Mouse (Mus musculus): Measurements from ENCODE around the gene Hist1h2ao. TPM values are rescaled to one million over a fixed set of nuclear protein-coding genes. Genes with fewer than 3 reads are reported as not detected.
"Not testable (repeated sequence)": the region's sequence is repeated elsewhere in the genome, so short reads cannot be mapped to it uniquely, and the experiment has no call there.

Gene Hist1h2ao
- 3.5 TPM in 1 of 2 replicates, not detected in the other for polyA plus RNA-seq (2015; fragmentation: Nextera tagmentation; extraction: Ambion mirVana)

GRCm38 (mm10) chr13:21810073-21810472, at the start of gene Hist1h2ao, which contains the start of gene Hist1h2bq:
Gene Hist1h2ao (plus strand): TSS chr13:21810465.
Gene Hist1h2bq (minus strand): TSS chr13:21810197.
- not testable (repeated sequence) for H3K9me3 ChIP-seq (replicated peaks); H3K4me1 ChIP-seq (replicated peaks); H3K9ac ChIP-seq; H3K27me3 ChIP-seq; H3K27ac ChIP-seq; H3K4me3 ChIP-seq; H3K36me3 ChIP-seq; H3K4me2 ChIP-seq
- ATAC-seq (replicated peaks; ENCODE audit: insufficient number of reproducible peaks, insufficient read depth, low FRiP score, low read depth), result peak; percentile 95
- no CpG with 5 or more reads among the region's 23 CpGs for WGBS

- Histone ChIP-seq H3K9ac (peak overlapping the region; percentile 72), H3K4me3 (peak overlapping the region; percentile 64), H3K27ac (peak overlapping the region; percentile 89), H3K9me3 (replicated peaks) (no peaks in the 10 kb centered on the region), H3K4me1 (replicated peaks) (peaks cover 26% of the 10 kb centered on the region), H3K4me2 (peak overlapping the region; percentile 93), H3K36me3 (no peaks in the 10 kb centered on the region), H3K27me3 (no peaks in the 10 kb centered on the region)
- ATAC-seq (replicated peaks; ENCODE audit: insufficient number of reproducible peaks, insufficient read depth, low FRiP score, low read depth), result peak; percentile 72
- 6% methylated on average over 33 of the region's 33 CpGs for WGBS
Observed at GRCm38 (mm10) chr13:21778814-21779766, 31.2 kb upstream of the Hist1h2ao start.

GRCm38 (mm10) chr13:21779767-21780731, 30.2 kb upstream of the Hist1h2ao start, which contains the start of gene Hist1h1b:
Gene Hist1h1b (minus strand): TSS chr13:21780625.
- peak within 1 kb of the TSS; percentile 89 for H3K27ac ChIP-seq
- no peaks in the 10 kb centered on the region for H3K9me3 ChIP-seq (replicated peaks)
- ATAC-seq (replicated peaks; ENCODE audit: insufficient number of reproducible peaks, insufficient read depth, low FRiP score, low read depth), result peak; percentile 52
- peak within 1 kb of the TSS; percentile 64 for H3K4me3 ChIP-seq
- WGBS, result under 1% methylated on average over 44 of the region's 44 CpGs
- H3K4me2 ChIP-seq, result peak within 1 kb of the TSS; percentile 93
- no peaks in the 10 kb centered on the region for H3K36me3 ChIP-seq
- H3K9ac ChIP-seq, result peak within 1 kb of the TSS; percentile 72
- no peaks in the 10 kb centered on the region for H3K27me3 ChIP-seq
- H3K4me1 ChIP-seq (replicated peaks), result peaks cover 30% of the 10 kb centered on the region

GRCm38 (mm10) chr13:21781021-21781555, 29.2 kb upstream of the Hist1h2ao start:
- ATAC-seq (replicated peaks; ENCODE audit: insufficient number of reproducible peaks, insufficient read depth, low FRiP score, low read depth), result no peak
- H3K4me1 ChIP-seq (replicated peaks), result peaks cover 35% of the 10 kb centered on the region
- peak overlapping the region; percentile 89; the same call in 1 of the 2 replicates for H3K27ac ChIP-seq
- peak overlapping the region; percentile 64; the same call in 1 of the 2 replicates for H3K4me3 ChIP-seq
- WGBS, result 46% methylated on average over 6 of the region's 6 CpGs
- H3K9me3 ChIP-seq (replicated peaks), result no peaks in the 10 kb centered on the region
- H3K4me2 ChIP-seq, result peak overlapping the region; percentile 93
- H3K27me3 ChIP-seq, result no peaks in the 10 kb centered on the region
- H3K36me3 ChIP-seq, result no peaks in the 10 kb centered on the region
- 0 out of 2 replicates have a peak overlapping the region, but pooled peaks have one; percentile 72 for H3K9ac ChIP-seq

GRCm38 (mm10) chr13:21781639-21782038, 28.6 kb upstream of the Hist1h2ao start:
- H3K9ac ChIP-seq, result no peak overlapping the region
- H3K4me1 ChIP-seq (replicated peaks), result peaks cover 37% of the 10 kb centered on the region
- H3K27me3 ChIP-seq, result no peaks in the 10 kb centered on the region
- no peak for ATAC-seq (replicated peaks; ENCODE audit: insufficient number of reproducible peaks, insufficient read depth, low FRiP score, low read depth)
- H3K36me3 ChIP-seq, result no peaks in the 10 kb centered on the region
- no peak overlapping the region for H3K4me2 ChIP-seq
- no peak overlapping the region for H3K27ac ChIP-seq
- 95% methylated on average over 1 of the region's 1 CpGs for WGBS
- H3K9me3 ChIP-seq (replicated peaks), result no peaks in the 10 kb centered on the region
- no peak overlapping the region for H3K4me3 ChIP-seq

GRCm38 (mm10) chr13:21782361-21783254, 27.7 kb upstream of the Hist1h2ao start:
- Histone ChIP-seq H3K4me2 (peak overlapping the region; percentile 76), H3K4me3 (peak overlapping the region; percentile 51), H3K27ac (peak overlapping the region; percentile 73), H3K4me1 (replicated peaks) (peaks cover 37% of the 10 kb centered on the region), H3K9ac (peak overlapping the region; percentile 62)
- not testable (repeated sequence) for H3K9me3 ChIP-seq (replicated peaks); H3K36me3 ChIP-seq; H3K27me3 ChIP-seq; ATAC-seq (replicated peaks; ENCODE audit: insufficient number of reproducible peaks, insufficient read depth, low FRiP score, low read depth)
- 1% methylated on average over 14 of the region's 35 CpGs for WGBS

GRCm38 (mm10) chr13:21783255-21783617, 27.0 kb upstream of the Hist1h2ao start, which contains the start of gene Hist1h3i:
Gene Hist1h3i (minus strand): TSS chr13:21783370.
- Histone ChIP-seq H3K27me3 (no peaks in the 10 kb centered on the region), H3K4me2 (peak within 1 kb of the TSS; percentile 76), H3K36me3 (no peaks in the 10 kb centered on the region), H3K27ac (peak within 1 kb of the TSS; percentile 73), H3K4me1 (replicated peaks) (peaks cover 42% of the 10 kb centered on the region), H3K9ac (peak within 1 kb of the TSS; percentile 62), H3K4me3 (peak within 1 kb of the TSS; percentile 51), H3K9me3 (replicated peaks) (no peaks in the 10 kb centered on the region)
- ATAC-seq (replicated peaks; ENCODE audit: insufficient number of reproducible peaks, insufficient read depth, low FRiP score, low read depth), result peak; percentile 68; the same call in 1 of the 2 replicates
- WGBS, result 0% methylated on average over 15 of the region's 20 CpGs

- Histone ChIP-seq H3K4me3 (peak overlapping the region; percentile 51), H3K9me3 (replicated peaks) (no peaks in the 10 kb centered on the region), H3K4me1 (replicated peaks) (peaks cover 45% of the 10 kb centered on the region), H3K27me3 (no peaks in the 10 kb centered on the region), H3K36me3 (no peaks in the 10 kb centered on the region), H3K27ac (peak overlapping the region; percentile 73), H3K9ac (peak overlapping the region; percentile 28), H3K4me2 (peak overlapping the region; percentile 76)
- WGBS, result 4% methylated on average over 9 of the region's 9 CpGs
- ATAC-seq (replicated peaks; ENCODE audit: insufficient number of reproducible peaks, insufficient read depth, low FRiP score, low read depth), result no peak
Observed at GRCm38 (mm10) chr13:21783734-21784161, 26.5 kb upstream of the Hist1h2ao start.

- H3K4me2 ChIP-seq, result peak overlapping the region; percentile 76; the same call in 1 of the 2 replicates
- WGBS, result 54% methylated on average over 6 of the region's 6 CpGs
- H3K4me1 ChIP-seq (replicated peaks), result peaks cover 45% of the 10 kb centered on the region
- H3K9me3 ChIP-seq (replicated peaks), result no peaks in the 10 kb centered on the region
- H3K4me3 ChIP-seq, result peak overlapping the region; percentile 51; the same call in 1 of the 2 replicates
- no peaks in the 10 kb centered on the region for H3K36me3 ChIP-seq
- H3K9ac ChIP-seq, result 0 out of 2 replicates have a peak overlapping the region, but pooled peaks have one; percentile 28
- no peak for ATAC-seq (replicated peaks; ENCODE audit: insufficient number of reproducible peaks, insufficient read depth, low FRiP score, low read depth)
- no peaks in the 10 kb centered on the region for H3K27me3 ChIP-seq
- peak overlapping the region; percentile 73 for H3K27ac ChIP-seq
Observed at GRCm38 (mm10) chr13:21784311-21784710, 26.0 kb upstream of the Hist1h2ao start.

All from heart, embryonic 15.5 days (tissue).